Mouse (Mus musculus) layer of hippocampus, adult 9-11 months (tissue): ENCODE measurements around the gene Ppp2r1b.
A peak's percentile ranks its signal among the peaks of the same experiment; 100 is the strongest.

Source experiments
- DNase-seq: peaks from one replicate; pipeline ENCODE4 v3.0.0; 2022

Ppp2r1b gene

DNA sequence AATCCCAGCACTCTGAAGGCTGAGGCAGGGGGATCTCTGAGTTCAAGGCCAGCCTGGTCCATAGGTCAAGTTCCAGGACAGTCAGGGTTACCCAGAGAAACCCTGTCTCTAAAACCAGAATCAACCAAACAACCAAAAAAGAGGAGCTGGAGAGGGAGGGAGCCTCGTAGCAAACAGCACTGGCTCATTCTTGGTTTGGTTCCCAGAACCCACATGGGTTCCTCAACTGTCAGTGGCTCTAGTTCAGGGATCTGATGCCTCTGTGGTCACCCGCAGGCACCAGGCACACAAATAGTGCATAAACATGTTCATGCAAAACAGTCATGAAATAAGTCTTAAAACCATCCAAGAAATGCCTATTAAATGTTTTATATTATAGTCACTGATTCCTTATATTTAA lies 23.1 kb downstream of the Ppp2r1b start:
- no peak for DNase-seq

DNA sequence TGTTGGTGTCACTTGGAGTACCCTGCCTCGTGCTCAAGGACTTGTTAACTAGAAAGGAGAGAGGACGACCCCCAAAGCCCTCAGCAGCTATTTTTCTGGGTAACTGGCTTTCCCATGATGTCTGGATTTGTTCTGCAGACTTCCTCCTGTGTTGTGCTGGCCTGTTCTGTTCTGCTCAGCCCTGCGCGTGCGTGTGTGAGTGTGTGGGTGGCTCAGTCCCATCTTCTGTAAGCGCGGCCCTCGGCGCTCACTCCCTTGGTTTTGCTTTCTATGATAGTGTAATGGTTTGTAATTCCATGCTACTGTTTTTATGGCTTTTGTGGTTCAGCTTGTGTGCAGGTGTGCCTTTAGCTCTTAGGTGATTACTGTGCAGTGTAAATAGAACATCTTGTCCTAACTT lies 28.1 kb downstream of the Ppp2r1b start:
- DNase-seq, result peak; percentile 41

DNA sequence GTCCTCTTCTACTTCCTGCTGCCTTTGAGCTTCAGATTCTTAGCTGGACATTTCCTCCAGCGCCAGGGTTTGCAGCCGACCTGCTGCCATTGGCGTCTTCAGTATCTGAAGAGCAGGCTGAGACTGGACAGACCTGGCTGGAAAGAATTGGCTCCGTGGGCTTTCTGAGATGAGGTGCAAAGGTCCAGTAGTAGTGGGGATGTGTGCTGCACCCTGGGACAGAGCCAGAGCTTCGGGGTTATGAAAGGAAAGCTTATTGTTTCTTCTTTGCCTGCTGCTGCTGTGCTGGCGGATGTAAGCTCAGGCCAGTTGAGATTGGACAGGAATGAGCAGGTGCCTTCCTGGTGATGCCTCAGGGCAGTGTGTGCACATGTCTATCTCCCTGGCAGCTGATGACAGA lies 28.9 kb downstream of the Ppp2r1b start:
- no peak for DNase-seq

DNA sequence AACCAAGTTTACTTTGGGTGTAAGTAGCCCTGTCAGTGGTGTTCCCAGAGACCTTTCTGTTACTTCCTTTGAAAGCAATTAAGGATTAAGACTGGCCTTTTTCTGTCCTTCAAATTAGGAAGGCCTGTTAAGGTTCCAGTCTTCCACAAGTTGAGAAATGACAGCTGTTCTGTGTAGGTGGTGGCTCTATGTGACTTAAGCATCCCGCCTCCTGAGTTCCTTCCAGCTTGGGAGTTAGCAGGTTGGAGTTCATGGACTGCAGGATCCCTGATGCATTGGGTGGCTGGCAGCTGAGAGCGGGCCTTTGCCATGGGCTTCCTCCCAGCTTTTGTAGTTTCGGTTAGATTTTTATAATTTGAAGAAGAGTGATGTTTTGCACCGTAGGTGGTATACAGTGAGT lies 30.4 kb downstream of the Ppp2r1b start:
- no peak for DNase-seq

DNA sequence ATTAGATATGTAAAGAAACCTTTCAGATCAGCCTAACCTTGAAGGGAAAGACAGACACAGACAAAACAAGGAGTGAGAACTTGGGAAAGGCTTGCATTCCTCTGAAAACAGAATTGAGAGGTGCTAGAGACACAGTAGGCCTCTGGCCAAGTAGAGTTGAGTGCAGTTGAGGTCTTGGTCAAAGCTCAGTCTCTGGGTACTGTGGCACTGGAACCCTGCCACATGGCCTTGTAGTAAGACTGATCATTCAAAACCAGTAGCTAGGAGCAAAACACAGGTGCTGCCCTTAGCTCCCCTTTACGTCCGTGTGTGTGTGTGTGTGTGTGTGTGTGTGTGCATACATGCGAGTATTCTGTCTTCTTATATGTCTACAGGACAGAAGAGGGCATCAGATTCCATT lies 31.2 kb downstream of the Ppp2r1b start:
- no peak for DNase-seq

DNA sequence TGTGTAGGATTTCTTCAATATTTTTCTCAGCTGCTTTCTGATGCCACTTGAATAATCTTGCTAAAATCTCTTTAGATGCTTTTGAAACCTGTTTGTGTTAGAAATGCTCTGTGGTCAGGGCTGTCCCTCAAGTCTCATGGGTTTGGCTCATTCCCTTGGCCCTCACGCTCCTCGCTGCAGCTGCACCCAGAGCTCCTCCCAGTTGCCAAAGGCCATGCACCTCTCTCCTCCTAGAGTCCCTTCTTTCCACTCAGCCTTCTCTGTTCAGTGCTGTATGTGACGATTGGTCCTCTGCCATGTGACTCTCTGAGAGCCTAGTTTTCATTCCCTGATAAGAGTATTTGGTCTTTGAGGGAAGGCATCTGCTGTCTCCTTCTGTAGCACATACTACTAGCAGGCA lies 32.3 kb downstream of the Ppp2r1b start:
- DNase-seq, result no peak

DNA sequence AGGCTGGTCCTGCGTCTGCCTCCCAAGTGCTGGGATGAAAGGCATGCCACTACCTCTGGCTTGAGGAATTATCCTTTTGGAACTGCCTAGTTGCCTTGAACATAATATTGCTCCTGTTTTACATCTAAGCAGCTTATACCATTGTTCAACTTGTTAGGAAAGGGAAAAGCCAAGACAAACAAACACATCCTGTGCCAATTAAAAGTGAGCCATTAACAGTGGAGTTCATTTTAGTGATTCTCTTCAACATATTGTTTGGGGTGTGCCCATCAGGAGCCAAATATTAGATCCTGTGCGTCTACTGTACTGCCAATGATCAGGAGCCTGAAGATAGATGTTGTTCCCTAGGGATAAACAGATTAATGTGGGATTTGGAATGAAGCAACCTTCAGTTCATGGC lies 37.1 kb downstream of the Ppp2r1b start:
- DNase-seq, result no peak

DNA sequence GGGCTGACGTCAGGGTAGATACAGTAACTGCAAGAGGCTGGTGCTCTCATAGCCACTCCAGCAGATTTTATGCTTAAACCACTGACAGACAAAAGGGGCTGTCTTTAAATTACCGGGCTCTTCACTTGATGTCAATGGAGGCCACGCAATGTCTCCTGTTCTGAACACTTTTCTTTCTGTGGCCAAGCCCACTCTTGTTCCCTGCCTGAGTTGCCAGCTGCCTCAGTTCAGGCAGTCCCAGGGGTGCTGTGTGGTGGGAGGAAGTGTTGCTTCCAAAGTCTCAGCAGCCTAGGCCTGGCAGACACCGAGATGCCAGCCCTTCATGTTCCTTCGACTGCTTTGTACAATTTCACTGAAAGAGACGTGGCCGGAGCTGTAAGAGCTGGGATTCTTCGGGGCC lies 39.0 kb downstream of the Ppp2r1b start:
- DNase-seq, result peak; percentile 26

DNA sequence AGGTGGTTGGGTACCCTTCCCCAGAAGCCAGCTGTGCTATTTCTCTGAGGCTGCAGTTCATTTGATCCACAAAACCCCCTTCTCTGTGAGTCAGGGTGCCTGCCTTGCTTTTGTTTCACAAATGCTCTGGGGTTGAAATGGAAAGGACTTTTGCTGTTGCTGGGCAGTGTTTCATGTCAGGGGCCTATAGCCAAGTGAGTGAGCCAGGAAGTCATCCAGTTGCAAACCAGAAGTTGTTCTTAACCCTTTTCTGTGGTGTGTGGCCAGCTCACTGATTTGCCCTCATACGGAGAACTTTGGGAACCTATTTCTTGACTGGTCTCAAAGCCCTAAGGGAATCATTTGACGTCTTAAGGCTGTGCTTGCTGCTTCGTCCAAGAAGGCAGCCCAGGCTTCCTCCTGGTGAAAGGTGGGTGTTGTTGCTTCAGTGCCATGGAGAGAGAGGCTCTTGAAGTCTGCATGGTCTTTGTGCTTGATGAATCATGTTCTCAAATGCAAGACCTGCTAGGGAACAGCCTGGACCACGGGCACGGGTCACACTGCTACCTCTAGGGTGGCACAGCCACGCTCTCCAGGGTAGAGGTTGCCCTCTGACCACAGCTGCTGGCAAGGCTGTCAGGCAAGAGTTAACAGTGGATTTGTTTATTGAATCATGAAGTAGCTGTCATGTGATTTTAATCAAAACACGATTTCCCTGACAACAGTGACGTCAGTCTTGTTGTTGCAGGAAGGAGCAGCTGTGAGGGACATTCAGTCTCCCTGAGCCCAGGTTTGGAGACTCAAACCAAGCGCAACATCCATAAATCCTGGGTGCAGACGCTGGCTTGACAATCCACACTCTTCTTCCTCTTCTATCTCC lies 39.9 kb downstream of the Ppp2r1b start:
- peak; percentile 80 for DNase-seq

DNA sequence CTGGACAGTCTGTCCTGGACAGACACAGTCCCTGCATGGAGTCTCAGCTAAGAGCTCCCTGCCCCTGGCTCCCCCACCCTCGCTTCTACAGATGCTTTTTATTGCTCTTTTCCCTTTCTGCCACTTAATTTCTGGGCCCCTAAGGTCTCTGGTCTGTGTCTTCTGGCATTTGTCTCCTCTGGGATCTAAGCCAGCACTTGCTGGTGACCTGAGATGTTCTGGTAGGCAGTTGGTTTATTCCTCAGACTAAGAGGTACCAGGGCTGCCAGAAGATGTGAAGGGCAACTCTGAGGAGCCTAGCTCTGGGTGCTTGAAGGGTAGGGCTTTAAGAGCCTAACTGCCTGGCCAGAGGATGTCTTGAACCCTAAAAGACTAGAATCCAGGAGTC lies 40.5 kb downstream of the Ppp2r1b start:
- DNase-seq, result no peak

DNA sequence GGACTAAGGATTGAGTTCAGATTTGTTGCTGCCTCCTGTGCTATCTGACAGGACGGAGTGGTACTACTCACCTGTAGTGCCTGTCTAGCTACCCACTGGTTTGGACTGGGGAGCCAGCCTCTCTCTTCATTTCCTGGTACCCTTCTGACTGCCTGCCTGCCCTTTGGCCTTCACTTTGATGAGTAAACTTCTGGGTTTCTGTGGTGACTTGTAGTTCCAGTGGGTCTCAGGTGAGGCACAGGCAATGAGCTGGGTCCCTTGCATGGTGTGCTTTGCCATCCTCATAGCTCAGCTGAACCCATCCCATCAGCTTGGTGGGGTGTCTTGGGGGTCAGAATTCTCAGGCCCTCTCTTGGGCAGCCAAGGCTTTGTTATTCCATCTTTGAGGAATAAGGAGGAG lies 41.8 kb downstream of the Ppp2r1b start:
- no peak for DNase-seq

DNA sequence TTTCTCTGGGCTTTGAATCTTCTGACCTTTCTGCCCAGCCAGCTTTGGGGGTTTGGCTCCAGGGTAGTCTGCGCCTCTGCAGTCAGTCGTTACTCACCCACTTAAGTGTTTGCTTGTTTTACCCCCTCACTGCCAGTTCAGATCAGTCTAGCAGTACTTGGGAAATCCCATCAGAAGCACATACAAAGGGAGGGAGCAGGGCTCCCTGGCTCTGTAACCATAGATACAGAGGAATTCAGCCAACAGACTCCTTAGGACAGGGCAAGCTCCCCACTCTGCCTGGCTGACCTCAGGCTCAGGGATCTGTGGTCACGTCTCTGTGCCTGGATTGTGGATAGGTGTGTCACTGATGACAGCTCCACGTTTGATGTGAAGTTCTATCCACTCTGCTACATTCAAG lies 42.2 kb downstream of the Ppp2r1b start:
- DNase-seq, result no peak

DNA sequence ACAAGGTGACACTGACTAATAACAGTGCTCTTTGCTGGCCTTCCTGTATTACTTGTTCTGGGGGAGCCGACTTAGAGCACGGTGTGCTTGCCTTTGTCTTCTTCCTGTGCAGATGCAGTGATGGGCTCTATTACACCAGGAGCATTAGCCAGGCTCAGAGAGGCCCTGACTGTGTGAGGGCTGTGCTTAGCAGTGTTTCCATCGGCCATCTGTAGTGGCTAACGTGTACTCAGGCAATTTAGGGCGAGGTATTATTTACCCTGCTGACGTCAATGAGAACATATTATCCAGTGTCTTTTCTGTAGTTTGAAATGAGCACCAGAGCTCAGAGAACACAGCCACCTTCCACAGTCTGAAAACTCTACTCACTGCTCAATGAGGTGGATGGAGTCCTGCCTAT lies 44.1 kb downstream of the Ppp2r1b start:
- DNase-seq, result no peak

DNA sequence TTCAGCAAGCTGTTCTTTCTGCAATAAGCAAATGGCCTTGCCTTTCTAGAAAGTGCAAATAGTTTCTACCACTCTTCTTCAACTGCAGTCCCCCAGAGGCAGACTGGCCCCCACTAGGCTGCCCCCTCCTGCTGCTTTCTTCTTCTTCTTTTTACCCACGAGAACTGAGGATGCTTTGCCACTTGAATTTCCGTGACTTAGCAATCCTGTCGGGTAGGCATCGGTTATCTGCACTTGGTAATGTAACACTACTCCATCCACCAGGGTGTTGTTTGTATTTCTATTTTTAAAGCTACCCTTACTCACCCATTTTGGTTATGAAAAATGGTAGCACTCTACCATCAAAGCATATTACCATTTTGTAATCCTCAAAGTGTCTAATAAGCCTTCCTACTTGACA lies 44.9 kb downstream of the Ppp2r1b start:
- DNase-seq, result no peak

DNA sequence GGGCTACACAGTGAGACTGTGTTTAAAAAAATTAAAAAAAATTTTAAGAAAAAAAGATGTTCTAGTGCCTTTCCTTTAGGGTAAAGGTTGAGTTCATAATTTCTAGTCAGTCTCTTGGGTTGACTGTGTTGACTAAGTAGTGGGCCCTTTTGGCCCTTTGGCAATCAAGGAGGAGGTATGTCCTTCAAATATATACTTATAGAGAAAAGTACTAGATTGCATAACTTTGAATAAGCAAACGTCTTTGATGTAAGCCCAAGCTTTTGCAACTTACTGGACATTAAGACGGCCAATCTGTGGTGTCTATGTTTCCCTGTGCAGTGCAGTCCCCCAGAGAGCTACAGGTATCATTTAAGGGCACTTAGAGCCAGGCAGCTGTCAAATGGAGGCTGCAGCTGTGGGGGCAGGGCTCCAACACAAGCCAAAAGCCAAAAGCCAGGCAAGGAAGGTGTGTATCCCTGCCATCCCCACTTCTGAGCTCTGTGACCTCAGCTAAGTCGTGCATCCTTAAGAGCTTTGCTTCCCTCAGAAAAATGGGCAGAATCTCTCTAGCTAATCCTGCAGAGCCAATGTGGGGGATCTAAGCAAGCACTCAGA lies 45.5 kb downstream of the Ppp2r1b start:
- no peak for DNase-seq

DNA sequence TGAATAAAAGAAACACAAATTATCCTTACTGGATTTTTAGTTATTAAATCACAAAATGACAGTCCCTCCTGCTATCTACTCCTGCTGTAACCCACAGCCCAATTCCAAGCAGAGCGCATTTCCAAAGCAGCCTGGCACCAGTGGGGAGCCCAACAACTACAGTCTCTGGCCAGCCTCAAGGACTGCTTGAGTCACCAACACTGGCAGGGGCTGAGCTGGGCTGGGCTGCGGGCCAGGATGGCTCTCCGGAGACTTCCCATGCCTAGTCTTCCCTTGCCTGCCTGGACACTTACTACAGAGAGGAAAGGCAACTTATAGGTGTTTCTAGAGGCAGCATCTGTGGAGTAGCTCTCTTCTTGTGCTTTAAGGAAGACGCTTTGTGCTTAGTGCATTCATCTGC lies 48.6 kb downstream of the Ppp2r1b start:
- peak; percentile 77 for DNase-seq

DNA sequence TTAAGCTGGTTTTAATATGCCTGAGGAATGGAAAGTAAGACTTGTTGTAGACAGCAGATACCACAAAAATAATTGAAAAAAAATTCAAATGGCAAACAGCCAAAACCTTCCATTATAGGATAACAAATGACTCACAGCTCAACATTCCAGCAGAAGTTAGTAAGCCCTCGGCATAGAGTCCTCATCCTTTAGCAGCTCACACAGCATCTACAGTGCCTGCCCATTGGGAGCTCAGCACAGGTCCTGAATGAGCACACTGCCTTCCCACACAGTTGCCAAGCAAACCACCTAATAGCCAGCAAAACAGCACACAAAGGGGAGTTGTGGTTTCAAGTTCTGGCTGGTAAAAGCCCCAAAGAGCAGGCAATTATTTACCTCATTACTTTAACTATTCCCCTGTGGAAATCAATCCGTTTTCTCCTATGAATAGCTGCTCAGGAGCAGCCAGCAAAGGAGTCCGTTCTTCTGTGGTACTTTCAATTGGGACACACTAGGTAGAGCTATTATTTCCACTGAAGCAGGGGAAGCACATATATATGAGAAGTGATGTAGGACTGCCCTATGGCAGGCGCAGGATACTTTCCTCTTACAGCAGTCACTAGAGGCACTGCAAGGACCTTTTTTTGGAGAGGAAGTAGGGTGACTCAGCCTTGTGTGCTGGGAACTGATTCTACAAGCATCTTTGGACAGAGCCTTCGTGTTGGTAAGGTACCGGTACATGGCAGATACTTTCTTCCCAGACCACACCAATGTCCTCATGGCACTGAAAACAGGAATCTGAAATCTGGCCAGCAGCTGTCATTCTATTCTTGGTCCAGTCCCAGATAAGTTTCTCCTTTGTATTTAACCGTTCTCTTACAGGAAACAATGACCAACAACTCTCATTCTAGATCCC lies 55.2 kb downstream of the Ppp2r1b start:
- DNase-seq, result no peak

DNA sequence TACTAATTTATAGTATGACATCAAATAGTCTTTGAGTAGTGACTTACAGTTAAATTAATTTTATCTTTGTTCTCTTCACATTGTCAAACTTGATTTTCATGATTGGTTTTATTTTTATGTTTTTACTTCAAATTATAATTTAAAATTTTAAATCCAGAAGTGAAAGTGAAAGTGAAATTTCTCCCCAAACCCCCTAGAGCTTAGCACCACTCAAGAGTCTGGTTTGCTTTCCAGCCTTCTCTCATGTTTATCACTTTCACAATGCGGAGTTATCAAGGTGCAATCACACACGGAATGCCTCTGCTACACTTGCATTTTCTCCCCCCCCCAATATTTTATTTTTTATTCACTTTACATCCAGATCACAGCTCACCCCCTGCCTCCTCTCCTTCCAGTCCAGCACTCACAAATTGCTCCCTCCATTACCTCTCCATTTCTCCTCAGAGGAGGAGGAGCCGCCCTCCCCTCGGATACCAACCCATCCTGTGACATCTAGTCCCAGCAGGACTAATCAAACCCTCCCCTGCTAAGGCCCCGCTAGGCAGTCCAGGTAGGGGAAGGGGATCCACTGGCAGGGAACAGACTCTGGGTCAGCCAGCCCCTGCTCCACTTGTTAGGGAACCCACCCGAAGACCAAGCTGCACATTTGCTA lies 59.2 kb downstream of the Ppp2r1b start:
- DNase-seq, result no peak

DNA sequence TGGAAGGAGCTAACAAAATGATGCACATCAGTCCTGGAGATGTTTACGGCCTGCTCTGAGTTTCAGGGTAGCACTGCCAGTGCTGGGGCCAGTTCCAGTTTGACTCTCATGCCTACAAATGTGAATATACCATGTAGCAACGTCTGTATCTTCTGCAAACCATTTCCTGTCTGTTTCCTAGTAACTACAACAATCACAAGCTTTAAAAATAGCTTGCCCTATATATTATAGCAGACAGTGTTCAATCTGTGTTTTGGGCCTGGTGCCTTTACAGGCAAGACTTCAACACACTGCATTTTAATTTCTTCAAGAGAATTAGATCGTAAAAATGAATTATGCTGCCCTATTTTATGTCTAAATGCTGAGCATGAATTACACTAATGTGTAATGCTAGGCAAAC lies 60.2 kb downstream of the Ppp2r1b start:
- DNase-seq, result no peak

DNA sequence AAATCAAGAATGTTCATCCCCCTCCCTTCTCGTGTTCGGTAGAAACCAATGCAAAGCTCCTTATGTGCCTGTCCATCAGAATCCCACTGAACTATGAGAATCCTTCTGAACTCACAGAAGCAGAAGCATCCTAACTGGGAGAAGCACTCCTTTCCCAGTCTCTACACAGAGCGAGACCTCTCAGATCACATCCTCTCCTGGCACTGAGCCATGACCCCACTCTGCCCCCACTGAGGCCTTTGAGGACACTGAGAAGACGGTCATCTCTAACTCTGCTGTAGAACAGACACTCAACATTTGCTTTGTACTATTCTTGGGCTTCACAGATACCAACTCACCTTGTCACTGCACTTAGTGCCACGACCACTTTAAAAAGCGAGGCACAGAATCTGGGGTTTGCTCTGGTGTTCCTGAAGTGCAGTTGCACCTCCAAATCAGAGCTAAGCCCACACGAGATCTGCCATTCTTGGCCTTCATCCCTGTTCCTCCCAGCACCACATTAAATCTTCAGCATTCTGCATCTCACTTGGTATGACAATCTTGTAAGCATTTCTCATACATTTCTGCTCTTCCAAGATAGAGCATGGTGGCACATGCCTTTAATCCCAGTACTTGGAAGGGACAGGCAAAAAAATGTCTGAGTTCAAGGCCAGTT lies 66.9 kb downstream of the Ppp2r1b start:
- DNase-seq, result no peak

DNA sequence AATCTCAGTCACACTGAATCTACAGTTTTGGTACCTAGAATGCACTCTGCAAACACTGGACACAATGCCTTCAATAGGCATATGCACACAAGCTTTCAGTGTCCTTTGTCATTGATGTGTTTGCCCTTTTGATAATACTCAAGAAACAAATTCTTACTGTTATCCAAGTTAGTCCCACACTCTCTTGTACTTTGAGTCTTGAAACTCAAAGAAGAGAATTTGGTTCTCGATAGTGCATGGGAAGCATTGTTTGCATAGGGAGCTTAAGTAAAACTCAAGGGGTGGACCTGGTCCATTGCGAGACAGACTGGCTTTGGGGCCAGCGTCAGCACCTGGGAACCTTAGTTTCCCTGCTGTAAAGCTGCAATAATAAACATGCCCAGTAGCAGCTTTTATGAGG lies 73.0 kb downstream of the Ppp2r1b start:
- no peak for DNase-seq

DNA sequence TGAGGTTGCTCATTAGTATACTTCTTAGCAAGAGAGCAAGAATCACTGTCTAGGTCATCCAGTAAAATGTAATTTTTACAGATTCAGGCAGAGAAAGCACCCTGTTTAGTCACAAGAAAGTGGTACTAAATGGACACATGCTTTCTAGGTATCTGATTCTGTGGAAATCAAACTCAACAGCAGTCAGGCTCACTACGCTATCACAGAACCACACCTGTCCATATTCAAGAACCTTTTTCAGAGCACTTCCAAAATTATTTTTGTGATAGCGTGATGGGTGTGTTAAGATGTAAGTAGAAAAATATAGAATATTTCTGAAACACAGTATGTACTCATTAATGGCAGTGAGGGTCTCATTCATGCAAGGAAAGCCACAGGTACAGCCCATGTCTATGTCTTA lies 74.5 kb downstream of the Ppp2r1b start:
- no peak for DNase-seq
